ENCODE assay signal across 21 mouse cellular contexts in the genomic region with DNA sequence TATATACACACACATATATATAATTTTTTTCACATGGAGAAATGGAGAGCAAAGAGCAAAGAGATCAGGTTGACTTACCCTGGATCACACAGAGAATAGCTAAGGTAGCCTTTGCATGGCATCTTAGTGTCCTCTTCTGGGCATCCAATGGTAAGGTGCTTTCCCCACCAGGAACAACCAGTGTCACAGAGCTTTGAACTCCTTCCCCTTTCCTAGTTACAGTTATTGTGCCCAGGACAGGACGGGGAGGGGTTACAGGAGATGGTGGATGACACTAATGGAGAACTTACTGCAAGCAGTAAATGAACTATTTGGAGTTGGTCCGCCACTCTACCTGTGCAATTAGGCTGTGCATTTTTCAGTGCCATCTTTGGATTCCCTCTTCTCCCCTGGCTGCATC. TPM values are rescaled to one million over a fixed set of nuclear protein-coding genes. Genes with fewer than 3 reads are reported as not detected.
DNase-seq lines count a peak whose midpoint lies in the region; ATAC-seq lines count a peak whose summit lies in the region.
"Had no signal": no experiment of that assay in that cellular context is flagged by ENCODE, and none has a peak within 500 bp of the region (broad histone marks: within the 10 kb centered on the region; RNA-seq: fewer than 3 reads in every experiment).

No protein-coding gene starts in this region.

- ATAC-seq in megakaryocyte, adult 5-6 weeks (ENCODE audit: poor library complexity, severe bottlenecking): peak; percentile 77
- peak; percentile 69 for ATAC-seq in monocyte, adult 5-6 weeks (replicated peaks; ENCODE audit: insufficient number of reproducible peaks, low FRiP score, low TSS enrichment, poor library complexity, severe bottlenecking)
- ATAC-seq: activated CD4-positive, CD25-positive, alpha-beta regulatory T cell, adult 4 months; CD4-positive, CD25-positive, alpha-beta regulatory T cell, adult 4 months; forebrain, embryonic 13.5 days; forebrain, embryonic 15.5 days; forebrain, postnatal 0 days; Patski had no signal

- DNase-seq in heart, adult 11 months: peak; percentile 27
- DNase-seq in heart, postnatal 4 days: no peak
- no peak for DNase-seq in cerebellum, postnatal 36 days
- DNase-seq in urinary bladder, postnatal 36 days (ENCODE audit: low spot score in 2 of 2): no peak
- DNase-seq: adrenal gland, adult 8-10 months; adrenal gland, postnatal 14 days; adrenal gland, postnatal 36 days; B cell, adult 2 months; cerebellum, adult 11-12 months; cerebellum, adult 2 months; cerebellum, adult 9-10 months; cerebellum, postnatal 10 days; cerebellum, postnatal 25 days; forebrain, postnatal 0 days had no signal

RNA-seq across cellular contexts. Expression of gene Rin2, which starts 45.7 kb away (rescaled TPM):
- total RNA-seq in heart, postnatal 4 days (2021): 10 to 100 TPM; 17.3 to 20.6 TPM
- 34.1 and 39.7 TPM in 2 replicates for total RNA-seq in megakaryocyte, adult 5-6 weeks (2015)
- 53.6 and 54.6 TPM in 2 replicates for total RNA-seq in megakaryocyte, adult 5-6 weeks (2017)
- total RNA-seq in monocyte, adult 5-6 weeks (2017): 27.6 to 46.6 TPM (median 40.6 TPM) in 3 replicates
